Mouse (Mus musculus) heart, embryonic 12.5 days (tissue): ENCODE measurements at regions not wholly inside any gene's neighbourhood (a gene's known extent, or its start where the extent isn't known, plus 50 kb on each side); places are given as distances from the start of the nearest gene placed in this dataset.
"Not testable (repeated sequence)": the region's sequence is repeated elsewhere in the genome, so short reads cannot be mapped to it uniquely, and the experiment has no call there.

Experiments used
- ATAC-seq: fragments of 200-750 bp; cut with Nextera tagmentation; 2 replicates; pipeline ENCODE4 v1.8.0; 2017; ENCODE audit warnings: moderate TSS enrichment, moderate library complexity; ENCODE audit not compliant: insufficient number of reproducible peaks, low FRiP score
- H3K27ac ChIP-seq: fragments of 300-500 bp; sonication (generic); 2 replicates; pipeline ENCODE4 v1.5.1; 2016; ENCODE audit warnings: mild to moderate bottlenecking, moderate library complexity; ENCODE audit not compliant: poor library complexity, severe bottlenecking
- H3K27me3 ChIP-seq: fragments of 300-500 bp; sonication (generic); replicated peaks from 2 replicates; pipeline ENCODE4 v1.6.1; 2016; ENCODE audit warnings: mild to moderate bottlenecking, moderate library complexity
- H3K36me3 ChIP-seq: fragments of 300-500 bp; sonication (generic); 2 replicates; pipeline ENCODE4 v1.6.1; 2016; ENCODE audit warnings: mild to moderate bottlenecking, moderate library complexity
- H3K4me1 ChIP-seq: fragments of 300-500 bp; sonication (generic); replicated peaks from 2 replicates; pipeline ENCODE4 v1.6.1; 2016; ENCODE audit warnings: mild to moderate bottlenecking
- H3K4me2 ChIP-seq: fragments of 300-500 bp; sonication (generic); 2 replicates; pipeline ENCODE4 v1.6.1; 2016; ENCODE audit warnings: mild to moderate bottlenecking, moderate library complexity
- H3K4me3 ChIP-seq: fragments of 300-500 bp; sonication (generic); 2 replicates; pipeline ENCODE4 v1.5.1; 2016; ENCODE audit warnings: mild to moderate bottlenecking
- H3K9ac ChIP-seq: fragments of 300-500 bp; sonication (generic); 2 replicates; pipeline ENCODE4 v1.6.1; 2016; ENCODE audit warnings: mild to moderate bottlenecking, moderate library complexity
- H3K9me3 ChIP-seq: fragments of 300-500 bp; sonication (generic); replicated peaks from 2 replicates; pipeline ENCODE4 v1.6.1; 2016; ENCODE audit warnings: mild to moderate bottlenecking, moderate library complexity
- WGBS: fragments of 180-500 bp; shearing (Covaris S2); methylation state at CpG from one replicate; pipeline ENCODE4 v1.1.7; 2016; 5-methylcytosine and 5-hydroxymethylcytosine counted together

DNA sequence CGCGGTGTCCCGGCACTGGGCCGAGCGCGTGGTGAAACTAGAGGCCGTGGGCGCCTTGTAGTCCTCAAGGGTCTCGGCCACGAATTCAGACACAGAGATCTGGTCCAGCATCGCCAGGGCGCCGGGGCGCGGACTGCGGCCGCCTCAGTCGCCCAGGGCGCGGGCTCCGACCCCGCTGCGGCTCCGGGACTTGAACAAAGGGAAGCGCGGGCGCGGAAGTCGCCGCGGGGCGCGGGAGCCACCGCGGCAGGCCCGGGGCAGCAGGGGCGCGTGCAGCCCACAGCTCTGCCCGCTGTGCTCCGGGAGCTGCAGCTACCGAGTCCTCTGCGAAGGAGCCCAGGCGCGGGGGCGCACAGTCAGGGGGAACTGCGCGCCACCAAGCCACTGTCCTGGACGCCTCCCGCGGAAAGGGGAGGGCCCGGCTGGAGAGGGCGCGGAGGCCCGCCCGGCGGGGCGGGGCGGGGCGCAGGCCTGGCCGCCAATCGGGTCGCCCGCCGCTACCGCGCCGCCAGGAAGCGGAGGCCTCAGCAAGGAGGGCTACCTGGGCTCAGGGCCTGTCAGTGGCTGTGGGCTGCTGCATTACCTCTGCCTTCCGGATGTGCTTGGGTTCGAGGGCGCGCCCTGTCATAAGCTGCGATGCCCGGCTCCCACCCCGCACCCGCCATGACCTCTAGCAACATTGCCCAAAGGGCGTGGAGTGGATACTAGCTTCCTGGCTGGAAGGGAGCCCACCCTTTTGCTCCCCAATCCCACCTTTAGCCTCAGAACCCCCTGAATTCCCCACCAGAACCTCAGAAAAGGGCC lies 155.2 kb upstream of the 9030624G23Rik start:
- not testable (repeated sequence) for H3K27me3 ChIP-seq, ATAC-seq, H3K36me3 ChIP-seq, H3K27ac ChIP-seq, H3K4me1 ChIP-seq, H3K9me3 ChIP-seq
- Histone ChIP-seq H3K4me3 (peak overlapping the region; percentile 79), H3K4me2 (peak overlapping the region; percentile 74), H3K9ac (peak overlapping the region; percentile 79)
- WGBS = 2% methylated on average over 67 of the region's 77 CpGs
